In genomic region chr15:95902396-95902795, GRCm38 (mm10) we compare ENCODE assay signal across 21 mouse cellular contexts.
DNase-seq lines count a peak whose midpoint lies in the region; TF ChIP-seq lines count a peak whose summit lies in the region.
"Had no signal": no experiment of that assay in that cellular context is flagged by ENCODE, and none has a peak within 500 bp of the region (broad histone marks: within the 10 kb centered on the region; RNA-seq: fewer than 3 reads in every experiment).

No protein-coding gene starts in this region.

- no peak overlapping the region for H3K4me3 ChIP-seq in heart, embryonic 10.5 days
- no peak overlapping the region for H3K4me3 ChIP-seq in brown adipose tissue, adult 24 weeks (ENCODE audit: insufficient read depth, low read depth, low read length)
- no peak overlapping the region for H3K4me3 ChIP-seq in olfactory bulb, adult 2 months (ENCODE audit: insufficient read depth, low read depth, low read length)

- H3K27ac ChIP-seq in heart, embryonic 10.5 days, result 0 out of 2 replicates have a peak overlapping the region, but pooled peaks have one; percentile 2
- H3K27ac ChIP-seq in brown adipose tissue, adult 24 weeks (replicated peaks; ENCODE audit: low read depth, low read length), result peak overlapping the region; percentile 34
- H3K27ac ChIP-seq in olfactory bulb, adult 2 months (ENCODE audit: insufficient read depth, low read depth, low read length), result peak overlapping the region; percentile 51

- TF ChIP-seq CTCF in olfactory bulb, adult 2 months (IDR thresholded peaks at IDR 0.05; ENCODE audit: insufficient read depth, low read depth, low read length), result no peak

- 39% methylated on average over 5 of the region's 5 CpGs for WGBS in heart, embryonic 10.5 days
- 88% methylated on average over 5 of the region's 5 CpGs for WGBS in olfactory bulb, adult 2 months

- peak; percentile 83 for DNase-seq in heart, adult 11 months
- no peak for DNase-seq in heart, postnatal 4 days
- DNase-seq in heart, embryonic 10.5 days (ENCODE audit: low spot score), result peak; percentile 75
- no peak for DNase-seq in heart, adult 18-20 months
- DNase-seq in spleen, postnatal 4 days (ENCODE audit: low spot score in 2 of 2), result no peak
- no peak for DNase-seq in thymus, postnatal 10 days (ENCODE audit: low spot score in 2 of 2)
- DNase-seq: adrenal gland, adult 2 months; adrenal gland, adult 8-10 months; adrenal gland, postnatal 10 days; adrenal gland, postnatal 14 days; adrenal gland, postnatal 25 days; adrenal gland, postnatal 36 days; B cell, adult 2 months; cerebellum, adult 11 months; cerebellum, adult 11-12 months; cerebellum, adult 18-20 months had no signal

- peaks cover 13% of the 10 kb centered on the region for H3K4me1 ChIP-seq in heart, embryonic 10.5 days
- H3K4me1 ChIP-seq in brown adipose tissue, adult 24 weeks (ENCODE audit: control insufficient read depth, insufficient read depth, insufficient read length, low read length), result peaks cover 16% of the 10 kb centered on the region
- peaks cover 9% of the 10 kb centered on the region for H3K4me1 ChIP-seq in olfactory bulb, adult 2 months (ENCODE audit: control insufficient read depth, insufficient read depth, low read length)

- no peak for TF ChIP-seq POLR2A in olfactory bulb, adult 2 months (IDR thresholded peaks at IDR 0.05; ENCODE audit: insufficient read depth, low read depth, low read length)

- no peaks in the 10 kb centered on the region for H3K36me3 ChIP-seq in heart, embryonic 10.5 days
- H3K36me3 ChIP-seq: G1E had no signal

- H3K9me3 ChIP-seq in heart, embryonic 10.5 days, result no peaks in the 10 kb centered on the region

- H3K27me3 ChIP-seq in heart, embryonic 10.5 days (ENCODE audit: insufficient read depth, poor library complexity, severe bottlenecking), result no peaks in the 10 kb centered on the region
- H3K27me3 ChIP-seq: CH12.LX, Patski had no signal

Comparison
In these comparisons a context has a peak if more than half of its experiments do, and no peak if none do; other contexts are left out.
1. DNase-seq: peak in heart, adult 11 months (single experiment) and heart, embryonic 10.5 days (single experiment); none in heart, postnatal 4 days (single experiment), heart, adult 18-20 months (0 of 2), spleen, postnatal 4 days (0 of 2) and thymus, postnatal 10 days (0 of 2).
2. Peak in every context shown above with its lines, with median percentiles within 50 percentile points of each other: H3K27ac ChIP-seq.